Mouse (Mus musculus): ENCODE data around the gene Gm10260.

The Gm10260 gene

GRCm38 (mm10) chr13:97760532-97760931 is at the start of gene Gm10260:
TSS of gene Gm10260 (minus strand) at chr13:97760632.
- DNase-seq (ENCODE audit: low read depth, low spot score) = no peak

- no peak for DNase-seq (ENCODE audit: low read depth, low spot score)
Observed at GRCm38 (mm10) chr13:97809828-97810227, 49.4 kb upstream of the Gm10260 start.

GRCm38 (mm10) chr13:97805907-97806306 is 45.5 kb upstream of the Gm10260 start:
- DNase-seq (ENCODE audit: low read depth, low spot score) = no peak

- no peak for DNase-seq (ENCODE audit: low read depth, low spot score)
Observed at GRCm38 (mm10) chr13:97802386-97802785, 42.0 kb upstream of the Gm10260 start.

GRCm38 (mm10) chr13:97797462-97797861 is 37.0 kb upstream of the Gm10260 start:
- no peak for DNase-seq (ENCODE audit: low read depth, low spot score)

- DNase-seq (ENCODE audit: low read depth, low spot score) = no peak
Observed at GRCm38 (mm10) chr13:97794780-97795179, 34.3 kb upstream of the Gm10260 start.

GRCm38 (mm10) chr13:97793932-97794331 is 33.5 kb upstream of the Gm10260 start:
- DNase-seq (ENCODE audit: low read depth, low spot score) = no peak

GRCm38 (mm10) chr13:97791664-97792063 is 31.2 kb upstream of the Gm10260 start:
- DNase-seq (ENCODE audit: low read depth, low spot score) = no peak

GRCm38 (mm10) chr13:97789782-97790450 is 29.5 kb upstream of the Gm10260 start:
- peak; percentile 59 for DNase-seq (ENCODE audit: low read depth, low spot score)

GRCm38 (mm10) chr13:97785167-97785835 is 24.9 kb upstream of the Gm10260 start:
- DNase-seq (ENCODE audit: low read depth, low spot score) = no peak

- DNase-seq (ENCODE audit: low read depth, low spot score) = no peak
Observed at GRCm38 (mm10) chr13:97783423-97784143, 23.2 kb upstream of the Gm10260 start.

- DNase-seq (ENCODE audit: low read depth, low spot score) = no peak
Observed at GRCm38 (mm10) chr13:97782063-97782462, 21.6 kb upstream of the Gm10260 start.

GRCm38 (mm10) chr13:97781637-97782036 is 21.2 kb upstream of the Gm10260 start:
- DNase-seq (ENCODE audit: low read depth, low spot score) = no peak

GRCm38 (mm10) chr13:97780556-97780955 is 20.1 kb upstream of the Gm10260 start:
- DNase-seq (ENCODE audit: low read depth, low spot score) = no peak

- no peak for DNase-seq (ENCODE audit: low read depth, low spot score)
Observed at GRCm38 (mm10) chr13:97779657-97780445, 19.4 kb upstream of the Gm10260 start.

- no peak for DNase-seq (ENCODE audit: low read depth, low spot score)
Observed at GRCm38 (mm10) chr13:97778698-97779194, 18.3 kb upstream of the Gm10260 start.

GRCm38 (mm10) chr13:97777667-97778066 is 17.2 kb upstream of the Gm10260 start:
- no peak for DNase-seq (ENCODE audit: low read depth, low spot score)

- DNase-seq (ENCODE audit: low read depth, low spot score) = no peak
Observed at GRCm38 (mm10) chr13:97776702-97777101, 16.3 kb upstream of the Gm10260 start.

GRCm38 (mm10) chr13:97775907-97776306 is 15.5 kb upstream of the Gm10260 start:
- no peak for DNase-seq (ENCODE audit: low read depth, low spot score)

- no peak for DNase-seq (ENCODE audit: low read depth, low spot score)
Observed at GRCm38 (mm10) chr13:97774740-97775425, 14.5 kb upstream of the Gm10260 start.

GRCm38 (mm10) chr13:97769205-97769604 is 8.8 kb upstream of the Gm10260 start:
- no peak for DNase-seq (ENCODE audit: low read depth, low spot score)

Data from CD4-positive, CD25-positive, alpha-beta regulatory T cell, adult 2 months (primary cell).